Mouse (Mus musculus) frontal cortex, postnatal 36 days (tissue): ENCODE results near the gene Dhx36.

ENCODE experiments used
- DNase-seq, 2 experiments: peaks; one replicate each; pipeline ENCODE4 v3.0.0; 2022; ENCODE audit warnings: low spot score in 2 of 2

Dhx36 gene

DNA sequence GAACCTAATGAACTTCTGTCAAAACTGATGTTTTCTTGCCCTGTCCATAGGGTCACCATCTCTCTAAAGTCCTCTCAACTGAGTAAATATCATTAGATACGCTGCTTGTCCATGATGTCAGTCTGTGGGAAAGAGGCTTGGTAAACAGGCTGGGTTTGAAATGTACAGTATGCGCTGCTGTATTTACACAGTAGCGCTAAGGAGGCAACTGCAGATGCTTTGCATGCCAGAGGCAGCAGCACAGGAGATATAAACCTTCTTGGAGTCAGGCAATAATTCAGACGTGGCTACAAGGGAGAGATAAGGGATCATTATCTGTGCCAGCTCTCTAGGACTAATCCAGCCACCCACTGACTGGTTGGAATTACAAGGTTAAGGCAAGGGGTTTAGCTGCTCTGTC is 73.1 kb downstream of the Dhx36 start:
- no peak for DNase-seq

GRCm38 (mm10) chr3:62418387-62419138 is 88.2 kb downstream of the Dhx36 start:
- DNase-seq = no peak
